Mouse (Mus musculus) liver (tissue): Measurements from ENCODE around the gene Rora.

Source experiments
- DNase-seq: peaks from one replicate; pipeline ENCODE4 v3.0.0-alpha.2; 2020; ENCODE audit warnings: mixed read lengths

The Rora gene

GRCm38 (mm10) chr9:68760876-68761275 lies 107.3 kb downstream of the Rora start:
- DNase-seq: no peak

- DNase-seq: no peak
Measured at GRCm38 (mm10) chr9:68761672-68762071, 108.1 kb downstream of the Rora start.

GRCm38 (mm10) chr9:68765595-68765994 lies 112.0 kb downstream of the Rora start:
- DNase-seq: no peak

GRCm38 (mm10) chr9:68769638-68770037 lies 116.1 kb downstream of the Rora start:
- no peak for DNase-seq

- no peak for DNase-seq
Measured at GRCm38 (mm10) chr9:68771383-68771782, 117.8 kb downstream of the Rora start.

- no peak for DNase-seq
Measured at GRCm38 (mm10) chr9:68773770-68774169, 120.2 kb downstream of the Rora start.

GRCm38 (mm10) chr9:68782011-68782410 lies 128.4 kb downstream of the Rora start:
- DNase-seq: no peak

GRCm38 (mm10) chr9:68782604-68783003 lies 129.0 kb downstream of the Rora start:
- DNase-seq: no peak

GRCm38 (mm10) chr9:68783246-68783645 lies 129.7 kb downstream of the Rora start:
- DNase-seq: no peak

- no peak for DNase-seq
Measured at GRCm38 (mm10) chr9:68786614-68787293, 133.2 kb downstream of the Rora start.

- DNase-seq: no peak
Measured at GRCm38 (mm10) chr9:68787665-68788064, 134.1 kb downstream of the Rora start.

- no peak for DNase-seq
Measured at GRCm38 (mm10) chr9:68790922-68791321, 137.3 kb downstream of the Rora start.

GRCm38 (mm10) chr9:68791982-68792540 lies 138.5 kb downstream of the Rora start:
- DNase-seq: no peak

- no peak for DNase-seq
Measured at GRCm38 (mm10) chr9:68795314-68795713, 141.7 kb downstream of the Rora start.

- no peak for DNase-seq
Measured at GRCm38 (mm10) chr9:68798221-68798620, 144.6 kb downstream of the Rora start.

- DNase-seq: no peak
Measured at GRCm38 (mm10) chr9:68799065-68799464, 145.5 kb downstream of the Rora start.

- DNase-seq: no peak
Measured at GRCm38 (mm10) chr9:68804229-68804628, 150.6 kb downstream of the Rora start.

GRCm38 (mm10) chr9:68805776-68806175 lies 152.2 kb downstream of the Rora start:
- DNase-seq: no peak

- no peak for DNase-seq
Measured at GRCm38 (mm10) chr9:68807735-68808134, 154.1 kb downstream of the Rora start.

- DNase-seq: no peak
Measured at GRCm38 (mm10) chr9:68809536-68809935, 155.9 kb downstream of the Rora start.

- no peak for DNase-seq
Measured at GRCm38 (mm10) chr9:68814723-68815122, 161.1 kb downstream of the Rora start.

GRCm38 (mm10) chr9:68815877-68816276 lies 162.3 kb downstream of the Rora start:
- DNase-seq: no peak

- DNase-seq: no peak
Measured at GRCm38 (mm10) chr9:68820036-68820435, 166.4 kb downstream of the Rora start.

GRCm38 (mm10) chr9:68820478-68820877 lies 166.9 kb downstream of the Rora start:
- DNase-seq: no peak

- no peak for DNase-seq
Measured at GRCm38 (mm10) chr9:68821388-68821787, 167.8 kb downstream of the Rora start.
